Mouse (Mus musculus): Measurements from ENCODE around the gene Adamtsl5. TPM values are rescaled to one million over a fixed set of nuclear protein-coding genes. Genes with fewer than 3 reads are reported as not detected.

Gene Adamtsl5
- polyA plus RNA-seq, 1 experiment from 2014 or later: 0.48 TPM

DNA sequence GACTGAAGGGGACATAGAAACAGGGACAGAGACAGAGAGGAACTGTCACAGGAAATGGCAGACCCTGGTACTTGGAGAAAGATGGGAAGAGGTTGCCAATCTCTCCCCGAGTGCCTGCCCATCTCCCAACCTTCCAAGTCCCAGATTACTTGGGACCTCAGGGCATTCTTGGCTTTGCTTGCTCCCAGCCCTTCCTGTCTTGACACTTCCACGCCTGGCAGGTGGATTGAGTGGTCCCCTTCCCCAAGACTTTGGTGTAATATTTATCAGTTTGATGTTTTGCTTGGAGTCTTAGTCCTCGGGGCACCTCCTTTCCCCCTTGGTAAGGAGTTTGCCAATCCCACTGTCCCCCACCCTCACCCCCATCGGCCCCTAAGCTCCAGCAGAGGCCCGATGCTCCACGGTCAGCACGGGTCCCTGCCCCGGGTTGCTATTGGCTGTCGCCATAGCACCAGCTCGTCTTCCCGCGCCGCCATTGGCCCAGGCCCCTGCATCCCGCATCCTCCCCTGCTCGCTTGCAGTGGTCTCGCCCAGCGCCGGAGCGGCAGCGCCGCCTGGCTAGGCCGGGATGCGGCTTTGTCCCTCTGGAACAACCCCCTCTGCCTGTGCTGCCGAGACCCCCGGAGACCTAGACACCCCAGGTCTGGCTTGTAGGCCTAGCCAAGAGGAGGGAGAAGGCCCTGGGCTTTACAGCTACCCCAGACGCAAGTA is 49.5 kb downstream of the Adamtsl5 start:
- DNase-seq (ENCODE audit: low spot score): peak; percentile 96
- Histone ChIP-seq H3K9me3 (replicated peaks; ENCODE audit: control insufficient read depth, low read length) (no peaks in the 10 kb centered on the region), H3K36me3 (ENCODE audit: control insufficient read depth, insufficient read depth, low read length) (peaks cover 37% of the 10 kb centered on the region), H3K4me1 (ENCODE audit: control insufficient read depth, insufficient read depth, low read length) (peaks cover 39% of the 10 kb centered on the region), H3K4me2 (ENCODE audit: low read length) (peak overlapping the region; percentile 75), H3K4me3 (ENCODE audit: low read depth, low read length) (peak overlapping the region; percentile 74), H3K27me3 (replicated peaks; ENCODE audit: control insufficient read depth, insufficient read depth, low read length) (no peaks in the 10 kb centered on the region), H3K9ac (ENCODE audit: low read length) (peak overlapping the region; percentile 99), H3K27ac (ENCODE audit: low read depth, low read length) (peak overlapping the region; percentile 98)
- ATAC-seq: peak; percentile 83
- 1% methylated on average over 26 of the region's 26 CpGs for WGBS

DNA sequence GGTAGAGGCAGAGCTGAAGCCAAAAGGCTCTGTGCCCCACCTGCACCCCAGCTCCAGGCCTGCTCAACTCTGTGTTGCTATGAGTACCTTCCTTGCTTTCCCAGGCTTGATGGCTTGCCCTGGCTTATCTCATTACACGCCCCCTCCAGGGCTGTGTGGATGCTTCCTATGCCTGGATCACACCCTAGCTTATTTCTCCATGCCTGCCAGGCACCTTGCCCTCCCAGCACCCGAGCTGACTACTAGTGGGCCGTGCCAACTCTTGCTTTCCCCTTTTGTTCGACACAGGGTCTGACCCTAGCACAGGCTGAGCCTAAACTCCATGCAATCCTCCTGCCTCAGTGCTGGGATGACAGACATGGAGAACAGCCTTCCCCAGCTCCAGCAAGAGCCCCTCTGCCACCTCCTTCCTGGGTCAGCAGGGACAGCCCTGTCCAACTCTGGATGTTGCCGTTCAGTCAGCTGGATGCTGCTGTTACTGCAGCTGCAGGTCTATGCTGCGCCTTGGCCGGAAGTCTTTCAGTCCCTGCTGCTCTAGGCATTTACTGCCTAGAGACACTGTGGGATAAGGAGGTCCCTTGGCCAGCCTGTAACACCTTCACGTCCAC is 50.6 kb downstream of the Adamtsl5 start:
- Histone ChIP-seq H3K27ac (ENCODE audit: low read depth, low read length) (peak overlapping the region; percentile 98; the same call in 1 of the 2 replicates), H3K4me3 (ENCODE audit: low read depth, low read length) (no peak overlapping the region), H3K9ac (ENCODE audit: low read length) (peak overlapping the region; percentile 29; the same call in 1 of the 2 replicates), H3K4me1 (ENCODE audit: control insufficient read depth, insufficient read depth, low read length) (peaks cover 43% of the 10 kb centered on the region), H3K4me2 (ENCODE audit: low read length) (peak overlapping the region; percentile 75), H3K36me3 (ENCODE audit: control insufficient read depth, insufficient read depth, low read length) (peaks cover 32% of the 10 kb centered on the region), H3K9me3 (replicated peaks; ENCODE audit: control insufficient read depth, low read length) (no peaks in the 10 kb centered on the region), H3K27me3 (replicated peaks; ENCODE audit: control insufficient read depth, insufficient read depth, low read length) (no peaks in the 10 kb centered on the region)
- no peak for ATAC-seq
- WGBS: 70% methylated on average over 8 of the region's 8 CpGs
- no peak for DNase-seq (ENCODE audit: low spot score)

DNA sequence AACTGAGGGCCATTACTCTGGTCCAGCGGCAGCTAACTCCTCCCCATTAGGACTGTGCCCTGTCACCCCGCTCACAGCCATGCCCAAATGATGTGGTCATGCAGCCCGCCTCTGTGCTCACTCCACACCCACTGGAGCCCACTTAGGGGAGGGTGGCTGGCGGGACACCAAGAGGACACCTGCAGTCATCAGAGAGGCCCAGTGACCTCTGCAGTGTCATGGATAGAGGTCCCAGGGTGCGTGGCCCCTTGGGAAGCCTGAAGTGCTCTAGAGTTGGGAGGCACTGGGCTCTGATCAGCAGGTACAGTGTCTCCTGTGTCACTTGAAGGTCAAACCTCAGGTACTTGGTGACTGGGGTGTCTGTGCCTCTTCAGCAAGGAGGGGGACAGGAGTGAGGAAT is 51.4 kb downstream of the Adamtsl5 start:
- 80% methylated on average over 5 of the region's 5 CpGs for WGBS
- ATAC-seq: no peak
- H3K4me1 ChIP-seq (ENCODE audit: control insufficient read depth, insufficient read depth, low read length): peaks cover 36% of the 10 kb centered on the region
- peak overlapping the region; percentile 62 for H3K9ac ChIP-seq (ENCODE audit: low read length)
- H3K27ac ChIP-seq (ENCODE audit: low read depth, low read length): peak overlapping the region; percentile 89
- H3K36me3 ChIP-seq (ENCODE audit: control insufficient read depth, insufficient read depth, low read length): peaks cover 24% of the 10 kb centered on the region
- no peaks in the 10 kb centered on the region for H3K9me3 ChIP-seq (replicated peaks; ENCODE audit: control insufficient read depth, low read length)
- peak overlapping the region; percentile 35 for H3K4me3 ChIP-seq (ENCODE audit: low read depth, low read length)
- DNase-seq (ENCODE audit: low spot score): no peak
- H3K27me3 ChIP-seq (replicated peaks; ENCODE audit: control insufficient read depth, insufficient read depth, low read length): no peaks in the 10 kb centered on the region
- peak overlapping the region; percentile 57 for H3K4me2 ChIP-seq (ENCODE audit: low read length)

DNA sequence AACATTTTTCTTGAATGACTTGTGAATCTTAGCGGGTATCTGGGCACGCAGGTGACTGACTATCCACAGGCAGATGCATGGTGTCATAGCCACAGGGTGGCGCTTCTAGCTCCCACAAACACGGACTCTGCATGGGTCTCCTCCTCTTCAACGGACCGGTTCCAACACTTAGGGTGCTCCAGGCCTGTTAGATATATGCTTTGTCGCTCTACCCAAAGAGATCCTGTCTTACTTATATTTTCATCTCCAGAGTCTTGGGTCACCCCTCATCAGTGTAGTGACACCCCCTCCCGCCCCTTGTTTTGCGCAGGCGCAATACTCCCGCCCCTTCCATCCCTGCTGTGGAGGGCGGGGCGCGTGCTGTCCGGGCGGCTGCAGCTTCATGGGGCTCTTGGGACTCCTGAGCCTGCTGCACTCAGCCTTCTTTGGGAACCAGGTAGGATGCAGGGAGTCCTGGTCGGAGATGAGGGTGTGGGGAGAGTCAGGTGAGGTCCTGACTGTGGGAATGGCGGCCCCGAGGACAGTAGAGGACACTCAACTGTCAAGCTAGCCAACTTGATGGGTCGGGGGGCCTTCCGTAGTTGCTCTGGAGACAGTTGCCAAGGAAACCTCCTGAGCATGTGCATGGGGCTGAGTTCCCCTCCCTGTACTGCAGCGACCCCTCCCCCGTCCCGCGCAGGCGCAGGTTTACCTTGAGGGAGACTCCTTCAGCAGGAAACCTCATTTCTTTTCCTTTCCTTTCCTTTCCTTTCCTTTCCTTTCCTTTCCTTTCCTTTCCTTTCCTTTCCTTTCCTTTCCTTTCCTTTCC is 52.4 kb downstream of the Adamtsl5 start, which contains the start of gene Apc2:
TSS of gene Apc2 (plus strand) at position 360 of the 808 bp plus-strand sequence.
- ATAC-seq: peak; percentile 56
- H3K27me3 ChIP-seq (replicated peaks; ENCODE audit: control insufficient read depth, insufficient read depth, low read length): no peaks in the 10 kb centered on the region
- peak within 1 kb of the TSS; percentile 57 for H3K4me2 ChIP-seq (ENCODE audit: low read length)
- H3K4me3 ChIP-seq (ENCODE audit: low read depth, low read length): peak within 1 kb of the TSS; percentile 35
- peak within 1 kb of the TSS; percentile 62 for H3K9ac ChIP-seq (ENCODE audit: low read length)
- WGBS: under 1% methylated on average over 26 of the region's 26 CpGs
- peak; percentile 95 for DNase-seq (ENCODE audit: low spot score)
- H3K27ac ChIP-seq (ENCODE audit: low read depth, low read length): peak within 1 kb of the TSS; percentile 89
- no peaks in the 10 kb centered on the region for H3K9me3 ChIP-seq (replicated peaks; ENCODE audit: control insufficient read depth, low read length)
- H3K4me1 ChIP-seq (ENCODE audit: control insufficient read depth, insufficient read depth, low read length): peaks cover 35% of the 10 kb centered on the region
- peaks cover 21% of the 10 kb centered on the region for H3K36me3 ChIP-seq (ENCODE audit: control insufficient read depth, insufficient read depth, low read length)

DNA sequence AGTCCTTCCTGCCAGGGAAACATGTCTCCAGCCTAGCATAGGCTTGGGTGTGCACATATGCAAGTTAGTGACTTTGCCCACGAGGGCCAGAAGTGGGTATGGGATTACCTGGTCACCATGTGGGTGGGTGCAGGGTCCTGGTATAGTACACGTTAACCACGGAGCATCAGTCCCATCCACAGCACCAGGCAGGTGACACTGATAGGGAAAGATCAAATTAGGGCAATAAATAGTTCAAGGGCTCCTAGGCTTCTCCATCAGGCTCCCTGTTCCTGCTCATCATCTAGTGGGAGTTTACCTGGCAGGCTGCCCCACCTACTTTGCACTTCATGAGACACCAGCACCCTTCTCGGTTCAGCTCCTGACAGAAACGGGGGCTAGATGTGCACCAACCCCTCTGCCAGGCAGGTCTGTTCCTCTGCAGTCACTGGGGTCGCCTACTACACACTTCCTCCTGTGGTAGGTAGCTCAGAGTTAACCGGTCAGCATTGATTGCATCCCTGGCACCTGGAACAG is 53.4 kb downstream of the Adamtsl5 start:
- no peak for DNase-seq (ENCODE audit: low spot score)
- Histone ChIP-seq H3K27ac (ENCODE audit: low read depth, low read length) (peak overlapping the region; percentile 89; the same call in 1 of the 2 replicates), H3K4me1 (ENCODE audit: control insufficient read depth, insufficient read depth, low read length) (peaks cover 35% of the 10 kb centered on the region), H3K27me3 (replicated peaks; ENCODE audit: control insufficient read depth, insufficient read depth, low read length) (no peaks in the 10 kb centered on the region), H3K4me3 (ENCODE audit: low read depth, low read length) (no peak overlapping the region), H3K9me3 (replicated peaks; ENCODE audit: control insufficient read depth, low read length) (no peaks in the 10 kb centered on the region), H3K9ac (ENCODE audit: low read length) (peak overlapping the region; percentile 62), H3K36me3 (ENCODE audit: control insufficient read depth, insufficient read depth, low read length) (peaks cover 21% of the 10 kb centered on the region), H3K4me2 (ENCODE audit: low read length) (no peak overlapping the region; the same call in 1 of the 2 replicates)
- WGBS: 38% methylated on average over 7 of the region's 7 CpGs
- ATAC-seq: no peak

DNA sequence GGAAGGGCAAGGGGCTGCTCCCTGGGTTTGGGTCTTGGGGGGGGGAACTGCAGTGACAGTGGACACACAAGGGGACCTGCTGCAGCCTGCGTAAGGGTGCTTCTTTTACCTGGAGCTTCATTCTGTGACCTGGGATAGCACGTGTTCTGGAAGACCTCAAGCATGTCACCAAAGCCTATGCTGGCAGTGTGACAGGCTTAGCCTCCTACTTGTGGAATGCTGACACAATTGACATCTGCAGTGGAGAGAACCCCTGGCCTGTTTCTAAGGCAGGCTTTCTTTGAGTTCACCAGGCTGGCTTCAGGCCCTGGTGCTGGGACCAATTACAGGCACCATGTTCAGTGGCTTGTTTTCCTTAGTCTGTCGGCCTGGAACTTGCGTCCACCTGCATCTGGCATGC is 53.9 kb downstream of the Adamtsl5 start:
- Histone ChIP-seq H3K4me2 (ENCODE audit: low read length) (no peak overlapping the region), H3K4me1 (ENCODE audit: control insufficient read depth, insufficient read depth, low read length) (peaks cover 35% of the 10 kb centered on the region), H3K9me3 (replicated peaks; ENCODE audit: control insufficient read depth, low read length) (no peaks in the 10 kb centered on the region), H3K9ac (ENCODE audit: low read length) (no peak overlapping the region), H3K36me3 (ENCODE audit: control insufficient read depth, insufficient read depth, low read length) (peaks cover 22% of the 10 kb centered on the region), H3K27me3 (replicated peaks; ENCODE audit: control insufficient read depth, insufficient read depth, low read length) (no peaks in the 10 kb centered on the region), H3K4me3 (ENCODE audit: low read depth, low read length) (no peak overlapping the region), H3K27ac (ENCODE audit: low read depth, low read length) (no peak overlapping the region)
- 84% methylated on average over 4 of the region's 4 CpGs for WGBS
- ATAC-seq (no peak), DNase-seq (ENCODE audit: low spot score) (no peak)

DNA sequence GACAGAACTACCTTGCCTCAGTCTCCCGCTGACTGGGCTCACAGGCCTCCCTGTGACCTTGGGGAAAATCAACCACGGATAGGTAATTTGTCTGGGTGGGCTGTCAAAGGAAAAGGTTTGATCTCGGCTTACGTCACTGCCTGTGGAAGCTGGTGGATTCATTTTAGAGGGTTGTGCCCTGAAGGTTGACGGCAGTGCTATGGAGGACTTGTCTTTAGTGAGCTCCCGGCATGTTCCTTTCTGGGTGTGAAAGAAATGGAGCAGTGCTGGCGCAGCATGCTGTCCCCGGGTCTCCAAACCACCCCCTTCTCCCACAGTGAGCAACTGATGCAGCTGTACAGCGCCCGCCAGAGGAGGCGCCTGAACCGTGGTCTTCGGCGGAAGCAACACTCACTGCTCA is 54.9 kb downstream of the Adamtsl5 start:
- H3K4me1 ChIP-seq (ENCODE audit: control insufficient read depth, insufficient read depth, low read length): peaks cover 32% of the 10 kb centered on the region
- H3K9me3 ChIP-seq (replicated peaks; ENCODE audit: control insufficient read depth, low read length): no peaks in the 10 kb centered on the region
- H3K36me3 ChIP-seq (ENCODE audit: control insufficient read depth, insufficient read depth, low read length): peaks cover 32% of the 10 kb centered on the region
- peak overlapping the region; percentile 90 for H3K4me3 ChIP-seq (ENCODE audit: low read depth, low read length)
- H3K27ac ChIP-seq (ENCODE audit: low read depth, low read length): no peak overlapping the region
- WGBS: 19% methylated on average over 14 of the region's 14 CpGs
- H3K9ac ChIP-seq (ENCODE audit: low read length): peak overlapping the region; percentile 98
- DNase-seq (ENCODE audit: low spot score) (no peak), ATAC-seq (no peak)
- peak overlapping the region; percentile 96 for H3K4me2 ChIP-seq (ENCODE audit: low read length)
- no peaks in the 10 kb centered on the region for H3K27me3 ChIP-seq (replicated peaks; ENCODE audit: control insufficient read depth, insufficient read depth, low read length)

DNA sequence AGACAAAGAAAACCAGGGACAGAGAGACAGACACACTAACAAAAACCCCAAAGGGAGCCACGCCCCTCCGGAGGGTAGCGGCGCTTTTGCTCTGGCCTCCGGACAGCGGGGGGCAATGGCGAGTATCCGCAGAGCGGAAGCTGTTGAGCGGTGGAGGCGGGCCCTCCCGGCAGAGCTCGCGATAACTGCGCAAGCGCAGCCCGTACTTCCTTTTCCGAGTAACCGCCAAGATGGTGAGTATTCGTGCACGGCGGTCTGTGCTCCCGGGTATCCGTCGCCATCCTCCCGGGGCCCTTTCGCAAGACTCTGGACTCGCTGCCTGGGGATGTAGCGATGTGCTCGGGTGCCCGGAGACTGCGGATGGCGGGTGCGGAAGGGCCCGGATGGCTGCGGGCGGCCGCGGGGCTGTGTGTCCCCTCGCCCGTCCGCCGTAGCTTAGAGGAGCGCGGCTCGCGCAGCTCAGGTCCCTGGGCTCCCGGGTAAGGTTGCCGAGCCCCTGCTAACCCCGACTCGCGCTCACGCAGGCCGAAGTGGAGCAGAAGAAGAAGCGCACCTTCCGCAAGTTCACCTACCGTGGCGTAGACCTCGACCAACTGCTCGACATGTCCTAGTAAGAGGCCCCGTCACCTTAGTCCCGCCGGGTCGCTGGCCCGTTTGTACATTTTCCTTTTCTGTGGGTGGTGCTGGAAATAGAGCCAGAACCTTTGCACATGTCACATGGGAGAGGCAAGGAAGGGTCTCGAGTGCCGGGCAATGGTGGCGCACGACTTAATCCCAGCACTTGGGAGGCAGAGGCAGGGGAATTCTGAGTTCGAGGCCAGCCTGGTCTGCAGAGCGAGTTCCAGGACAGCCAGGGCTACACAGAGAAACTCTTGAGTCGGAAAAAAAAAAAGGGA is 55.7 kb downstream of the Adamtsl5 start, which contains the start of gene Rps15:
TSS of gene Rps15 (plus strand) at position 203 of the 896 bp plus-strand sequence.
- peak within 1 kb of the TSS; percentile 96 for H3K4me2 ChIP-seq (ENCODE audit: low read length)
- H3K27me3 ChIP-seq (replicated peaks; ENCODE audit: control insufficient read depth, insufficient read depth, low read length): no peaks in the 10 kb centered on the region
- peak; percentile 85 for ATAC-seq
- H3K27ac ChIP-seq (ENCODE audit: low read depth, low read length): peak within 1 kb of the TSS; percentile 93
- H3K9ac ChIP-seq (ENCODE audit: low read length): peak within 1 kb of the TSS; percentile 98
- peak within 1 kb of the TSS; percentile 90 for H3K4me3 ChIP-seq (ENCODE audit: low read depth, low read length)
- peaks cover 26% of the 10 kb centered on the region for H3K4me1 ChIP-seq (ENCODE audit: control insufficient read depth, insufficient read depth, low read length)
- WGBS: under 1% methylated on average over 66 of the region's 72 CpGs
- H3K36me3 ChIP-seq (ENCODE audit: control insufficient read depth, insufficient read depth, low read length): peaks cover 39% of the 10 kb centered on the region
- no peaks in the 10 kb centered on the region for H3K9me3 ChIP-seq (replicated peaks; ENCODE audit: control insufficient read depth, low read length)
- peak; percentile 98 for DNase-seq (ENCODE audit: low spot score)
